Mouse (Mus musculus): ENCODE data around the gene Cct4.
A peak's percentile ranks its signal among the peaks of the same experiment; 100 is the strongest.

Cct4 gene

DNA sequence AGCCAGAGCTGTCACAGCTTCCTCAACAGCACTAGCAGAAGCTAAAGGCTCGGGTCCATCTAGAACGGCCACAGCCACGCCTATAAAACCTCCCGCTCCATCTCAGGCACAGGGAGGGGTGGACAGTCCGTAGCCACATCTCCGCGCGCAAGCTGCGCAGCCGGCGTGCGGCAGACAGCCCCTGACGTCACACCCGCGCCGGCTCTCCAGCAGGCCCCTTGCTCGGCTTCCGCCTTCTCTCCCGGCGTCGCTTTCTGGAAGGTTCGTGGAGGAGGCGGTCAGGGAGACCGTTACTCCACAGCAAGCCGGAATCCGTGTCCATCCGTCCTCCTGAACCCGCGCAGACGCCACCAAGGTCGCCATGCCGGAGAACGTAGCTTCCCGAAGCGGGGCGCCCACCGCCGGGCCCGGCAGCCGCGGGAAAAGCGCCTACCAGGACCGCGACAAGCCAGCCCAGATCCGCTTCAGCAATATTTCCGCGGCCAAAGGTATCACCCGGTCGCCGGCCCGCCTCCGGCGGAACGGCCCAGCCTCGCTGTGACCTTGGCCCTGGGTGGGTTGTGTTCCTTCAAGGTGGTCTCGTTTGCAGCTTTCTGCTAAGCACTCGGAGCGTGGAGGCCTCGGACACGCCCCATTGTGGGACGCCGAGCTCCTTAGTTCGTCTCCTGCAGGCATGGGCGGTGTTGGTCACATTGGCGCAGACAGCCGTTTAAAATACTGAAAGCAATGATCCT is at the start of gene Cct4:
Gene Cct4, plus strand, starts transcription at position 127 of the 734 bp plus-strand sequence.
- DNase-seq (ENCODE audit: low read depth, low spot score) = peak; percentile 98

DNA sequence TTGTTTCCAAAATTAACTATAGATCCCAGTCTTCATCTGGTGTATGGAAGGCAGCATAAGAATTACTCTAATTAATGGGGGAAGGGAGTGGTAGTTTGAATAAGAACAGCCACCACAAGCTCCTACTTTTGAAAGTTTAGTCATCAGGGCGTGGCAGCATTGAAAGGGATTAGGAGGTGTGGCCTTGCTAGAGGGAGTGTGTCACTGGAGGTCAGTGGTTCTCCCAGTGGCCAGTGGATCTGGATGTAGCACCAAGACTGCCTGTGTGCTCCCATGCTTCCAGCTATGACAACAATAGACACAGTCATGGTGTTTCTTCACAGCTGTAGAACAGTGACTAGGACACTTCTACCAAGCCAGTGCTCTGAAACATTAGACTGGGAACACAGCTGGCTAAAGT is 41.2 kb upstream of the Cct4 start:
- DNase-seq (ENCODE audit: low read depth, low spot score) = peak; percentile 78

GRCm38 (mm10) chr11:22950131-22950530 is 40.2 kb upstream of the Cct4 start:
- DNase-seq (ENCODE audit: low read depth, low spot score) = no peak

DNA sequence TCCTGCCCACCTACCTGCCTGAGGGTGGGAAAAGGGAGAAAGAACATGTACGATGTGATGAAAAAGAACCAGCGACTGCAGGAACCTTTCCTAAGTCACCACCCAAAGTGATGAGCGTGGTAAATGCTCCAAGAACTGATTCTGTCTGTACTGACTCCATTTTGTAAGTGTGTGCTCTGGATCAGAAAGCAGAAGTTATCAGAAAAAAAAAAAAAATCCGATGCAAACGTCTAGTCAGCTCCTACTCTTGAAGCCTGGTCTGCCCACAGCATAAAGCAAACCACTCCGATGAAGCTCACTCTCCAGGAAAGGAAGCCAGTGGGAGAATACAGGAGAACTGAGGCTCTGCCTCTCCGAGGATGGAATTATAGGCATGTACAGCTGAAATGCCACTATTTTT is 37.7 kb upstream of the Cct4 start:
- no peak for DNase-seq (ENCODE audit: low read depth, low spot score)

GRCm38 (mm10) chr11:22956346-22956745 is 34.0 kb upstream of the Cct4 start:
- no peak for DNase-seq (ENCODE audit: low read depth, low spot score)

DNA sequence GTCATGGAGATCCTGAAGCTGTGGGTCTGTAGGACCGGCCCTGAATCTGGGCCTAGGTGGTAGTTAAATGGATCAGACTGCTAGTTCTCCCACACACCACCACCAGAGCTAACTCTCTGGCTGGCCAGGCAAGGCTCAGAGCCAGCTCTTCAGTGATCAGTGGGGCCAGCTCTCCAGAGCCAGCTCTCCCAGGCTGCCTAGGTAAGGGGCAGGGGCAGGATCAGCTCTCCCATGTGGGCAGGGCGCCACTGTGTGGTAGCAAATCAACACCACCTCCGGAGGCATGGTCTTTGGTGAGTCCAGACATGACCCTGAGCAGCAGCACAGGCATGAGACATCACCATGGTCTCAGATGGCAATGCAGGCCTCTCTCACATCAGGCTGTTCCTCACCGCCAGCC is 33.5 kb upstream of the Cct4 start:
- peak; percentile 73 for DNase-seq (ENCODE audit: low read depth, low spot score)

GRCm38 (mm10) chr11:22957791-22958374 is 32.4 kb upstream of the Cct4 start:
- DNase-seq (ENCODE audit: low read depth, low spot score) = peak; percentile 51

DNA sequence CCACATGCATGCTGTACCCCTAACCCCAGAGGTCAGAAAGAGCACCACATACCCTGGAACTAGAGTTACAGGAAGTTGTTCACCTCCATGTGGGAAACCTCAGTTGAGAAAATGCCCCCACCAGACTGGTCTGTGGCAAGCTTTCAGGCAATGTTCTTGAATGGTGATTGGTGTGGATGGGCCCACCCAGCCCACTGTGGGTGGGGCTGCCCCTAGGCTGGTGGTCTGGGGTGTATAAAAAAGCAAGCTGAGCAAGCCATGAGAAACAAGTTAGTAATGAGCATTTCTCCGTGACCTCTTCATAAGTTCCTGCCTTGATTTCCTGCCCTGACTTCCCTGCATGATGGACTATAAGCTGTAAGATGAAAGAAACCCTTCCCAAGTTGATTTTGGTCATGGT is 28.2 kb upstream of the Cct4 start:
- DNase-seq (ENCODE audit: low read depth, low spot score) = no peak

DNA sequence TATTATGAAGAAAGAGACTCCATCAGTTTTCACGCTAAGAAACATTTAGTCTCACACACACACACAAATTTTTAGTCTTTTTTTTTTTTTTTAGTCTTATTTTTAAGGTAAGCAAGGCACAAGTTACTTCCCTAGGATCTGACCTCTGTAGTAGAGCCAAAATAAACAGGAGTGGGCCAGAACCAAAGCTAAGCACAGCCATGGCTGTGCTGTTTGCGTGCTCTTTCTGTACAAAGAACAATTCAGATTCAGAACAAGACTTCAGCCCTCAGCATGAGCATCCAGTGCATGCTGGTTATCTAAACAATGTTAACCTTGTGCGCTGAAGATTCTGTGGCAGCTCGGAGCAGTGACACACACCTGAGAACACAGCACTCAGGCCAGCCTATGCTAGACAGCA is 25.9 kb upstream of the Cct4 start:
- no peak for DNase-seq (ENCODE audit: low read depth, low spot score)

GRCm38 (mm10) chr11:22965503-22965902 is 24.8 kb upstream of the Cct4 start:
- peak; percentile 95 for DNase-seq (ENCODE audit: low read depth, low spot score)

- peak; percentile 72 for DNase-seq (ENCODE audit: low read depth, low spot score)
Observed at GRCm38 (mm10) chr11:22969486-22969885, 20.8 kb upstream of the Cct4 start.

- no peak for DNase-seq (ENCODE audit: low read depth, low spot score)
Observed at GRCm38 (mm10) chr11:22970546-22970945, 19.8 kb upstream of the Cct4 start.

DNA sequence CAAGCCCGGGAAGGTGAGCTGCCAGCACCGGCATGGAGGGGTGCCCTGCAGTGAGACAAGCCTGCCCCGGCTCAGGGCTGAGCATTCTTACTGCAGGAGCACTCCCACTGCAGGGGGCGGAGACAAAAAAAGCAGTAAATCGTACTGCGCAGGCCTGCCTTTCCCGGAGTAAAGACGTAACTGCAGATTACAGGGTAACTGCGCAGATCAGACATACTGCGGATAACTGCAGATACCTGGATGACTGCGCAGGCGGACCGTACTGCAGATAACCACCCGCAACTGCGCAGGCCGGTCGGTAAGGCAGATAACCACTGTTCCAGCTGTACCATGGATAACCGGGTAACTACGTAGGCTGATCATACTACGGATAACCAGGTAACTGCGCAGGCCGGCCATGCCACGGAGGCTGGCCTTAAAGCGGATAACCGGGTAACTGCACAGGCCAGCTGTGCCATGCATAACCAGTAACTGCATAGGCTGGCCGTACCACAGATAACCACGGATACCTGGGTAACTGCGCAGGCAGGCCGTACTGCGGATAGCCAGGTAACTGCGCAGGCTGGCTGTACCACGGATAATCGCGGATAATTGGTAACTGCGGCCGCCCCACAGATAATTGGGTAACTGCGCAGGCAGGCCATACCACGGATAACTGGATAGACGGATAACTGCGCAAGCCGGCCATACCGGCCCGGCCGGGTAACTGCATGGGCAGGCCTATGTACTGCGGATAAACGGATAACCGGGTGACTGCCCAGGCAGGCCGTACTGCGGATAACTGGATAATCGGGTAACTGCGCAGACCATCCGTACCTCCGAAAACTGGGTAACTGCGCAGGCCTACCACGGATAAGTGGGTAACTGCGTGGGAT is 18.2 kb upstream of the Cct4 start, which contains the start of gene Zrsr1:
Gene Zrsr1, plus strand, starts transcription at position 171 of the 875 bp plus-strand sequence.
- DNase-seq (ENCODE audit: low read depth, low spot score) = peak; percentile 69

DNA sequence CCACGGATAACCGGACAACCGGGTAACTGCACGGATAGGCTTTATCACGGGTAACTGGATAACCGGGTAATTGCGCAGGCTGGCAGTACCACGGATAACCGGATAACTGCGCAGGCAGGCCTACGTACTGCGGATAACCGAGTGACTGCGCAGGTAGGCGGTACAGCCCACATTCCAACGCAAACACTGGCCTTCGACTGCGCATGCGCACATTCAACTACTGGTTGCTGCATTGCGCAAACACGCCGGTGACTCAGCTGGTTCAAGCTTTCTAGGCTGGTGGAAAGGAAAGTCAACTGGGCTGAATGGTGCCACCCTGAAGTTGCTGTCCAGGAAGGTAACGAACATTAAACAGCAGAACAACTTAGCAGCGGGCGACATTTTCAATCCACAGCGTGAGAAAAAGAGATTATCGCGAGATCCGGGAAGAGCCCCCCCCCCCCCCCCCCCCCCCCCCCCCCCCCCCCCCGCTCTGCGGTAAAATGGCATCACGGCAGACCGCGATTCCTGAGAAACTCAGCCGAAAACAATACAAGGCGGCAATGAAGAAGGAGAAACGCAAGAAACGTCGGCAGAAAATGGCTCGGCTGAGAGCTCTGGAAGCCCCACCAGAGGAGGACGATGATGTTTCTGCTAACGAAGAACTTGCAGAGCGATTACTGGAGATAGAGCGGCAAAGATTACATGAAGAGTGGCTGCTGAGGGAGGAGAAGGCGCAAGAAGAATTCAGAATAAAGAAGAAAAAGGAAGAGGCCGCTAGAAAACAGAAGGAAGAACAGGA is 17.4 kb upstream of the Cct4 start:
- peak; percentile 86 for DNase-seq (ENCODE audit: low read depth, low spot score)

DNA sequence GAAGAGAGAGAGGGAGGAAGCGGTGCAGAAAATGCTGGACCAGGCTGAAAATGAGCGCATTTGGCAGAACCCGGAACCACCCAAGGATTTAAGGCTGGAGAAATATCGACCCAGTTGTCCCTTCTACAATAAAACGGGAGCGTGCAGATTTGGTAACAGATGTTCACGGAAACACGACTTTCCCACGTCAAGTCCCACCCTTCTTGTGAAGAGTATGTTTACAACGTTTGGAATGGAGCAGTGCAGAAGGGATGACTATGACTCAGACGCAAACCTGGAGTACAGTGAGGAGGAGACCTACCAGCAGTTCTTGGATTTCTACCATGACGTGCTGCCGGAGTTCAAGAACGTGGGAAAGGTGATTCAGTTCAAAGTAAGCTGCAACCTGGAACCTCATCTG is 16.7 kb upstream of the Cct4 start:
- peak; percentile 70 for DNase-seq (ENCODE audit: low read depth, low spot score)

GRCm38 (mm10) chr11:22978215-22978614 is 12.1 kb upstream of the Cct4 start:
- DNase-seq (ENCODE audit: low read depth, low spot score) = no peak

GRCm38 (mm10) chr11:22978711-22979110 is 11.6 kb upstream of the Cct4 start:
- no peak for DNase-seq (ENCODE audit: low read depth, low spot score)

DNA sequence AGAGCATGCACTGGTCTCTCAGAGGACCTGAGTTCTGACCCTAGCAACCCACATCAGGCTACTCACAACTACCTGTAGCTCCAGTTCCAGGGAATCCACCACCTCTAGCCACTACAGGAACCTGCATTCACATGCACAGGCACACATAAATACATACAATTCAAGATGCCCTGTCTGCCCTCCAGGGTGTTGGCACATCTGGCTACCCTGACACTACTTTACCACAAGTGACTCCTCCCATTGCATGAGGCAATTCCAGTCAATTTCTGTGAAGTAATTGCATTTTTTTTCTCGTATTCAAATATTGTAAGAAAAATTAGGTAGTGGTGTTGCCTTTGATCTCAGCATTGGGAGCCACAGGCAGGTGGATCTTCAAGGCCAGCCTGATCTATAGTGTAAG is 11.1 kb upstream of the Cct4 start:
- peak; percentile 52 for DNase-seq (ENCODE audit: low read depth, low spot score)

DNA sequence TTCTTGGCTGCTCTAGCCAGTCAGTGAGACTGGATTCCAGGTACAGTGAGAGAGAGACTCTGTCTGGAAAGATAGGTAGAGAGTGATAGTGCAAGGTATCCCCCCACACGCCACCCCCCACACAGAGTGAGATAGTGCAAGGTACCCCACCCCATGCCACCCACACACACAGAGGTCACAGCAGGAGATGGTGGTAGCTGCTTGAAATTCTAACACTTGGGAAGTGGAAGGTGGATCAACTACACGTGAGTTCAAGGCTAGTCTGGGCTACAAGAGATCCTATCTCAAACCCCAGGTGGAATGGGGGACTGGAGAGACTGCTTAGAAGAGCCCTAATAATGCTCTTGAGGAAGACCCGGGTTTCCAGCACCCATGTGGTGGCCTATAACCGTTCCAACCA is 9.3 kb upstream of the Cct4 start:
- no peak for DNase-seq (ENCODE audit: low read depth, low spot score)

- no peak for DNase-seq (ENCODE audit: low read depth, low spot score)
Observed at GRCm38 (mm10) chr11:22981543-22981950, 8.8 kb upstream of the Cct4 start.

DNA sequence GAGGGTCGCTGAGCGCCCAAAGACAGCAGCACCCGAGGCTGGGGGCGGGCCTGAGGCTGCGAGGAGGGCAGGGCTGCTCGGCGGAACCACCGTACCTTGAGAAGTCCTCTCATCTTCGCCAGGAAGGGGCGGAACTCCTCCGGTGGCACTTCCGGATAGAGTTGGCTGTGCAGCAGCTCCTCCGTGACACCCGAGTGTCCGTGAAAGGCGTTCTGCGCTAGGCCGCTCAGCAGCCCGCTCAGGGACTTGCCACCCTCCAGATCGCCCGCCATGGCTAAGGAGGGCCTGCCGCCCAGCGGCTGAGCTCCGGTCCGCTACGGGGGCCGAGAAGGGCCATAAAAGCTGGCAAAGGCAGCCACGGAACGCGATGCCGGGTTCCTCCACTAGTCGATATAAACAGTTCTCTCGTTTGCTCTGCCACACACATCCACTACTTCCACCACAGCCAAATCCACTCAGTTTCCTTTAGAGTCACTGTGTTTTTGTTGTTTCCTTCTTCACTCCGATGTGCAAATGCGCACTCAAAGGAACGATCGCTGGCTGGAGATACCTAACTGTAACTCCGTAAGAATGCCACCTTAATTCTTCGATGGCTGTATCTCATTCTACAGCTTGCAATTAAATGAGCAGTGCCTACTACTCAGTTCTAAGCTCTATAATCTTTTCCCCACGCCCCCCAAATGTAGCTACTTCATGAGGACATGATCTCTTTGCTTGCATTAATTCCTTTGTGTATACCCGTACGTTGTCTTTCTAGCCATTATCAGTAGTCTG is 8.1 kb upstream of the Cct4 start, which contains the start of the genes Gm28048 and Commd1:
Gene Gm28048, minus strand, starts transcription at position 107 of the 774 bp plus-strand sequence.
Gene Commd1, minus strand, starts transcription at position 399 of the 774 bp plus-strand sequence.
- DNase-seq (ENCODE audit: low read depth, low spot score) = peak; percentile 90

Data from 3T3-L1 (cell line).